Mouse (Mus musculus) urinary bladder, adult 2 months (tissue): ENCODE data around the gene Mecom. TPM values are rescaled to one million over a fixed set of nuclear protein-coding genes. Genes with fewer than 3 reads are reported as not detected.

Experiments
- DNase-seq: peaks from one replicate; pipeline ENCODE4 v3.0.0; 2022; ENCODE audit warnings: low spot score
- polyA plus RNA-seq: library from polyadenylated mRNA; depleted of rRNA; stranded (reverse); fragments of >200 nt; gene quantifications from 2 replicates; pipeline ENCODE4 v1.2.3, GENCODE M21; 2012

The Mecom gene
- polyA plus RNA-seq, 1 experiment = 53.3 TPM

GRCm38 (mm10) chr3:30150071-30150470 lies 397.7 kb downstream of the Mecom start:
- DNase-seq = no peak

DNA sequence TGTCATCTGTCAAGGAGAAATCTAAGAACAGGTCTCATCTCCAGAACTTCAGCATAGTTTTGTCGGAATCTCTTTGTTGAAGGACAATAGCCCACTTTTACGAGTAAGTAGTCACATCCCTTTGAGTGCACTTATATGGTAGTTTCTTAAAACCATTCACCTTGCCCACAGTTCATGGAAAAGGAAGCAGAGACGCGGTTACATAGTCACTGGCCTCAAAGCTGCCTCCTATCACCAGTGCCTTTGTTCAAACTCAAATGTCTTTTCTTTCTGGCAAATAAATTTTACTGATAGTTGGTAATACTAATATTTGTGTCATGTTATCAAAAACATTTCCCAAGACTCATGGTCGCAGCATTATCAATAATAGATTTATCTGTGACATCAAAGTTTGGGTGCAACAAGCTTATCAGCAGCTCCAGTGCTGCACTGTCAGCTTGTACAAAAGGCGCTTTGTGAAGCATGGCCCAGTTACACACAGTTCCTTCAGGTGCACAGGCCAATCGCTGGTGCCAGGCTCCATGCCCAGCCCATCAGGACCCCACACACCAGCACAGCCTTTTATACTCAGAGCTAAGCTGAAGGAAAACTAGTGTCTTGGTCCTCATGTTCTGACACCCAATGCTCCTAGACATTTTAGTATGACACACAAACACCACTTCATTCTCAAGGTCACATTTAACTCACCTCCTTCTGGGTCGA lies 399.3 kb downstream of the Mecom start:
- DNase-seq = no peak

GRCm38 (mm10) chr3:30145051-30145450 lies 402.8 kb downstream of the Mecom start:
- no peak for DNase-seq

GRCm38 (mm10) chr3:30143961-30144411 lies 403.8 kb downstream of the Mecom start:
- no peak for DNase-seq

- no peak for DNase-seq
Measured at GRCm38 (mm10) chr3:30143440-30143839, 404.4 kb downstream of the Mecom start.

- no peak for DNase-seq
Measured at GRCm38 (mm10) chr3:30140349-30140748, 407.5 kb downstream of the Mecom start.

- no peak for DNase-seq
Measured at GRCm38 (mm10) chr3:30139678-30140077, 408.1 kb downstream of the Mecom start.

- no peak for DNase-seq
Measured at GRCm38 (mm10) chr3:30138588-30138987, 409.2 kb downstream of the Mecom start.

GRCm38 (mm10) chr3:30135857-30136256 lies 412.0 kb downstream of the Mecom start:
- no peak for DNase-seq

- no peak for DNase-seq
Measured at GRCm38 (mm10) chr3:30135119-30135518, 412.7 kb downstream of the Mecom start.

DNA sequence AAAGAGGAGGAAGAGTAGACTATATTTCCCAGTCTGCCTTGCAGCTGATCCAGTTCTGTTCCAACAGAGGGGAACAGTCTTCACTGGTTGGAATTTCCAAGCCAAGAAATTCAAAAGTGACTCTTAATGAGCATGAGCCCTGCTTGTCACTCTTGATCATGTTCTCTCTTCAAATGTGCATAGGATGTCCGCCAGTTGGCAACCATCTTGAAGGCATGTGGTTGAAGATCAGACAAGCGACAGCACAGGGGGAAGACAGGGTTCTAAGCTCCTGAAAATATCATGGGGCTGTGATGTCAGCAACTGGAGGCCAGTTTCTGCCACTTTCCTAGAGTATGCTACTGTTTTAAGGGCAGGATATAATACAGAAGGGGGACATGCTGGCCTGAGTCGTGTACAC lies 414.8 kb downstream of the Mecom start:
- no peak for DNase-seq

DNA sequence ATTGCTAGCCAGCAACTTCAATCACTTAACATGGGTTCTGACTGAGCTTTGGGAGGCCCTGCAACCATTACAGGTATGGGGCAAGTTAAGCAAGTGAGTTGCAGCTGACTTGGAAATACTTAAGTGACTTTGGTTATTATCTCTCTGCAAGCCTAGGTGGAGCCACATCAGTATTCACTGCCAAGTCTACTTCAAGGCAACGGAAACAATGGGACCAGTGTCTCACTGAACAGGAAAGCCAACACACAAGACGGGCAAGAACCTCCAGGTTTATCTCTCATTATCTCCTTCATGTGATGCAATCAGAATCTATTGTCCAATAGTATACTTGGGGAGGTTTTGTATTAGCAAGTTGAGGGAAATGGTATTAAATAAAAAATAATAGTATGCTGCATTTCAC lies 415.4 kb downstream of the Mecom start:
- DNase-seq = no peak

DNA sequence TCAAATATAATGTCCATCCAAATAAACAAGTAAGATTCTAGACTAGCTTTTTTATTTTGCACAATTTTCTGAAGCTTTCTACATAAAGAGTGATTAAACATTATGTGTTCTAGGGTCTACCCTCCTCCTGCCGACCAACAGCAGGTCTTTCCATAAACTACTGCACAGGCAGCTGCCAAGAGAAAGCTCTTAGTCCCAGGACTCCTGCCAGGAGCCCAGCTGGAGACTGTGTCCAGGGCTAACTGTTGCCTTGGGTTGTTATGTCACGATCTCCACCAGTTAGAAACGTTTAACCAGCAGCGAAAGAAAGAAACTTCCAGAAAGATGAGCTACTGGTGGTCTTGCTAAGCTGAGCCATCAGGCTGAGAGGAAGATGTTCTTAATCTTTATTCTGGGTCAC lies 417.3 kb downstream of the Mecom start:
- DNase-seq = no peak

- no peak for DNase-seq
Measured at GRCm38 (mm10) chr3:30122618-30123017, 425.2 kb downstream of the Mecom start.

GRCm38 (mm10) chr3:30120790-30121512 lies 426.9 kb downstream of the Mecom start:
- DNase-seq = no peak

DNA sequence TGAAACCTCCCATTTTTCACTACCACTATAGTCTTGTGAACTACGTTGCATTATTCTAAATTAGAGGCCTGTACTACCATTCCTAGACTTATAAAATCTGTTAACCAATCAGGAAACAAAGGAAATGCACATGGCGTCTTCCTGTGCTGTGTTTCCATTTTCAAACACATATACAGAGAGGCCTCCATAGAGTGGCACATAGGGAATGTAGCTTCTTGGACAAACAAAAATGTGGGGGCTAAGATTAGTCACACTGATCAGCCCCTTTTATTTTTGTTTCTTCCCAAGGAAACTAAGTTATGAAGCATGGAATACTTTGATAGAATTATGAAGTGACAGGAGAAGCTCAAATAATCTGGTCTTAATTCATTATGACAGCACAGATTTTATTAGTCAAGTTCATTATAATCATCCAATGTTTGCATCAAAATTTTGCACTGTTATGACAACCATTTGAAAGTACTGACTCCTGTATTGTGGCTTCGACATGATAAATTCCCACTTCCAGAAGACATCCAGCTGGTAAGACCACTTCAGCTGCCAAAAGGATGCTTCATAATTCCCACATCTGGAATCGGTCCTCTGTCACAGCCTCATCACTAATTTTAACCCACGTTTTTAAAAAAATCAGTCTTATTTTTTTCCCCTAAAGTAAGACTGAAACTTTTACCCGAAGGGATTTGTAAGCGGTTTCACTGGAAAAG lies 429.1 kb downstream of the Mecom start:
- DNase-seq = no peak

- no peak for DNase-seq
Measured at GRCm38 (mm10) chr3:30113249-30113770, 434.5 kb downstream of the Mecom start.

DNA sequence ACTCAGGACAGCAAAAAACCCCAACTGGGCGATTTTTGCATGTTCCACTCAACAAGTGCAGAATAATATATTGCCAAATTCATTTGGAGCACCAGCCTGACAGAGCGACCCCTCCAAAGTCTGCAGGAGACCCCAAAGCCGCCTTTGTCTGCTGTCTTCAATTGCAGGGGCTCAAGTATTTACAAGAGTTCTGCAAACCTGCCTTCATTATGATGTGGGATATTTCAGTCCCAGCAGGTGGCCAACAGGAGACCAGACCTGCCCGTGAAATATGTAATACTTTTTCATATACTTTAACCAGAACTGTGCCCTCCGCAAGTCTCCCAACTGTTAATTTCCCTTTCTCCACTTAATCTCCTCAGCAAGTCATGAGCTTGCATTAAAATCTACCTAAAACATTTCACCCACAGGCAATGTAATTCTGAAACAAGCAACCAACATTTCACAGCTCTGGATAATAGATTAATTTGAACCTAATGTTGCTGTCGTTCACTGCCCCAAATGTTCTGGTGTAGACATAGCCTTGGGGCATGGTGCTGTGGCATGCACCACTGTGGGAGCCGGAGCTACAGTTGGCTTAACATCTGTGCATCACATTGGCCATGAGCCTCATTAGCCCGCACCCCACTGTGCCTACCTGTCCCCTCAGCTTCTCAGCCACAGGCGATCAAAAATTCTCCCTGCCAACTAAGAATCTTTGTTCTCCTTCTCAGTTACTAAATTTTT lies 439.7 kb downstream of the Mecom start:
- DNase-seq = no peak

DNA sequence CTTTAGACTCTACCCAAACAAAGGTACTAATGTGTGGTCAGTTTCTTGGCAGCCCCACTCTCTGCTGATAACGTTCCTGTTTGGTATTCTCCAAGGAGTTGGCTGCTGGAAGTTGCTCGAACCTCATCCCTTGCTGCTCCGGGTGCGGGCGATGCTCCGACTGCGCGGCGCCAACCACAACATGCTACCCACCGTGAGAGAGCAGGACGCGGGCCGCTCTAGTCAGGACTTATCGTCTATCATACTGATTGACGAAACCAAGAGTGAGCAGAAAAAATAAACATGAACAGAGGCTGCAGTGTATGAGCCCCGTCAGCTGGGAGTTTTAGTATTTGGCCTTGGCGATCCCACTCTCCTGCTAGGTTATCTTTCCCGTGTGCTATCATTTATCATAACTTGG lies 441.3 kb downstream of the Mecom start:
- DNase-seq = no peak

GRCm38 (mm10) chr3:30105859-30106258 lies 441.9 kb downstream of the Mecom start:
- no peak for DNase-seq

DNA sequence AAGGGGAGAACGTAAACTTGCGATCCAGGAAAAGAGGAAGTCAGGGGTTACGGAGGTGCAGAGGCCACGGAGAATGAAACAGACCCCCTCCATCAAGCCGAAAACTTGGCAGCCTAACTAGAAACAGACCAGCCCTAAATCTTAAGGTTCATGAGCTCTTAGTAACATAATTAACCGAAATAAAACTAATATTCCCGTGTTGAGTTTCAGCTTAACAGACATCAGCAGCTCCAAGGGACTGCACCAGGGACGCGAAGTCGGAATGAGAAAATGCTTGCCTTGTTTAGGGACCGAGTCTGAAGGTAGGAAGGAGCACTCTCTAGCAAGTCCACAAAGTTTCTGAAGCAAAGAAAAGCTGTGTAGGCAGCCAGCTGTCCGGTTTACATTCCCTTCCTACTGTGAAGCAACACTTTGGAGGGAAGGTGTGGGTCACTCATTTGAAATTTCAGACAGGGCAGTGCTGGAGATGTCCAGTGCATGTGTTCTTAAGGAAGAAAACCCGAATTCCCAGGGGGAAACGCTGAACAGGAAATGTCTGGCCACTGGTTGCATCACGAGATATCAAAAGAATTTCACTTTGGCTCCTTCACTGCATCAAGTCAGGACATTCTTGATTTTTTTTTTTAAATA lies 442.5 kb downstream of the Mecom start:
- DNase-seq = no peak
